Comparison of ENCODE assay signal across 17 mouse cellular contexts in genomic region chr2:115673054-115673660, GRCm38 (mm10).
DNase-seq lines count a peak whose midpoint lies in the region; ATAC-seq and TF ChIP-seq lines count a peak whose summit lies in the region.
"Had no signal": no experiment of that assay in that cellular context is flagged by ENCODE, and none has a peak within 500 bp of the region (broad histone marks: within the 10 kb centered on the region; RNA-seq: fewer than 3 reads in every experiment).

No protein-coding gene starts in this region.

- peak overlapping the region; percentile 64 for H3K27ac ChIP-seq in kidney, postnatal 0 days
- H3K27ac ChIP-seq: embryonic facial prominence, embryonic 12.5 days; forebrain, embryonic 15.5 days; heart, adult 2 months; hindbrain, embryonic 10.5 days; hindbrain, embryonic 15.5 days had no signal

- no peaks in the 10 kb centered on the region for H3K27me3 ChIP-seq in kidney, postnatal 0 days (ENCODE audit: insufficient read depth, low read length)
- H3K27me3 ChIP-seq: embryonic facial prominence, embryonic 12.5 days; forebrain, embryonic 15.5 days; heart, embryonic 12.5 days; hindbrain, embryonic 15.5 days had no signal

- H3K9ac ChIP-seq in kidney, postnatal 0 days (ENCODE audit: low read depth, low read length), result no peak overlapping the region
- H3K9ac ChIP-seq: embryonic facial prominence, embryonic 12.5 days; forebrain, embryonic 15.5 days; heart, embryonic 12.5 days; hindbrain, embryonic 15.5 days had no signal

- 58% methylated on average over 7 of the region's 7 CpGs for WGBS in kidney, postnatal 0 days

- peaks cover 8% of the 10 kb centered on the region; the same call in 1 of the 2 replicates for H3K4me1 ChIP-seq in kidney, postnatal 0 days (replicated peaks; ENCODE audit: insufficient read depth, low read length)
- H3K4me1 ChIP-seq: hindbrain, embryonic 10.5 days; hindbrain, embryonic 15.5 days had no signal

- no peaks in the 10 kb centered on the region for H3K9me3 ChIP-seq in kidney, postnatal 0 days (replicated peaks; ENCODE audit: low read length)
- H3K9me3 ChIP-seq: embryonic facial prominence, embryonic 12.5 days; forebrain, embryonic 15.5 days; heart, embryonic 12.5 days; hindbrain, embryonic 10.5 days; hindbrain, embryonic 15.5 days had no signal

- H3K36me3 ChIP-seq in kidney, postnatal 0 days (ENCODE audit: insufficient read depth, low read length), result no peaks in the 10 kb centered on the region
- H3K36me3 ChIP-seq: embryonic facial prominence, embryonic 12.5 days; forebrain, embryonic 15.5 days; hindbrain, embryonic 10.5 days; hindbrain, embryonic 15.5 days had no signal

- ATAC-seq in kidney, postnatal 0 days (replicated peaks; ENCODE audit: low FRiP score, low read depth), result peak; percentile 79
- ATAC-seq: activated CD4-positive, CD25-positive, alpha-beta regulatory T cell, adult 4 months; forebrain, embryonic 15.5 days had no signal

- peak; percentile 27 for DNase-seq in heart, adult 11 months
- DNase-seq in heart, adult 8-10 months (ENCODE audit: low spot score), result no peak
- DNase-seq in kidney, adult 9 months, result peak; percentile 43
- no peak for DNase-seq in kidney, postnatal 0 days (ENCODE audit: low spot score)
- no peak for DNase-seq in cerebellum, postnatal 36 days
- no peak for DNase-seq in cerebellum, adult 18-20 months
- DNase-seq in spleen, postnatal 4 days (ENCODE audit: low spot score in 2 of 2), result no peak
- DNase-seq: cerebellum, adult 8-10 months; cerebellum, postnatal 14 days; gastrocnemius, postnatal 10 days; heart, adult 2 months had no signal

- H3K4me2 ChIP-seq in kidney, postnatal 0 days (ENCODE audit: low read length), result no peak overlapping the region
- H3K4me2 ChIP-seq: embryonic facial prominence, embryonic 12.5 days; forebrain, embryonic 15.5 days; heart, embryonic 12.5 days; hindbrain, embryonic 15.5 days had no signal

- TF ChIP-seq CTCF in kidney, postnatal 0 days (IDR thresholded peaks at IDR 0.05; ENCODE audit: low read depth), result no peak

- no peak overlapping the region for H3K4me3 ChIP-seq in kidney, postnatal 0 days (replicated peaks; ENCODE audit: low read depth, low read length)
- H3K4me3 ChIP-seq: embryonic facial prominence, embryonic 12.5 days; forebrain, embryonic 15.5 days; heart, adult 2 months; heart, embryonic 12.5 days; hindbrain, embryonic 10.5 days; hindbrain, embryonic 15.5 days had no signal

Comparison
In these comparisons a context has a peak if more than half of its experiments do, and no peak if none do; other contexts are left out.
1. DNase-seq: peak in heart, adult 11 months (single experiment) and kidney, adult 9 months (single experiment); none in heart, adult 8-10 months (single experiment), kidney, postnatal 0 days (single experiment), cerebellum, postnatal 36 days (0 of 2), cerebellum, adult 18-20 months (0 of 2) and spleen, postnatal 4 days (0 of 2).